Mouse (Mus musculus) megakaryocyte, embryonic 14.5 days (primary cell): ENCODE measurements around the gene Prdm9. TPM values are rescaled to one million over a fixed set of nuclear protein-coding genes. Genes with fewer than 3 reads are reported as not detected.

Experiments
- H3K27me3 ChIP-seq: replicated peaks from 2 replicates; pipeline ENCODE3; 2012; ENCODE audit warnings: inconsistent platforms
- H3K36me3 ChIP-seq: replicated peaks from 2 replicates; pipeline ENCODE3; 2012; ENCODE audit warnings: low read length, inconsistent platforms, mixed read lengths
- H3K4me1 ChIP-seq: 2 replicates; pipeline ENCODE4 v1.6.1; 2012; ENCODE audit warnings: inconsistent platforms
- H3K4me3 ChIP-seq: replicated peaks from 2 replicates; pipeline ENCODE3; 2012; ENCODE audit warnings: moderate library complexity, mild to moderate bottlenecking, inconsistent platforms
- H3K9me3 ChIP-seq: 2 replicates; pipeline ENCODE4 v1.6.1; 2012; ENCODE audit warnings: inconsistent platforms
- FLI1 ChIP-seq: IDR thresholded peaks from 2 replicates; pipeline ENCODE4 v1.6.1; 2012; ENCODE audit warnings: low read length, inconsistent platforms, mixed read lengths
- GATA1 ChIP-seq: IDR thresholded peaks from 3 replicates; pipeline ENCODE4 v1.6.1; 2012; ENCODE audit warnings: mixed read lengths, low read length, inconsistent platforms, borderline replicate concordance
- polyA plus RNA-seq: library from polyadenylated mRNA; stranded (reverse); fragments of >175 nt; gene quantifications from 2 replicates; pipeline ENCODE4 v1.2.3, GENCODE M21; 2012; ENCODE audit warnings: low replicate concordance; ENCODE audit not compliant: insufficient read depth

Gene Prdm9
- 0.18 TPM in 1 of 2 replicates, not detected in the other for polyA plus RNA-seq

DNA sequence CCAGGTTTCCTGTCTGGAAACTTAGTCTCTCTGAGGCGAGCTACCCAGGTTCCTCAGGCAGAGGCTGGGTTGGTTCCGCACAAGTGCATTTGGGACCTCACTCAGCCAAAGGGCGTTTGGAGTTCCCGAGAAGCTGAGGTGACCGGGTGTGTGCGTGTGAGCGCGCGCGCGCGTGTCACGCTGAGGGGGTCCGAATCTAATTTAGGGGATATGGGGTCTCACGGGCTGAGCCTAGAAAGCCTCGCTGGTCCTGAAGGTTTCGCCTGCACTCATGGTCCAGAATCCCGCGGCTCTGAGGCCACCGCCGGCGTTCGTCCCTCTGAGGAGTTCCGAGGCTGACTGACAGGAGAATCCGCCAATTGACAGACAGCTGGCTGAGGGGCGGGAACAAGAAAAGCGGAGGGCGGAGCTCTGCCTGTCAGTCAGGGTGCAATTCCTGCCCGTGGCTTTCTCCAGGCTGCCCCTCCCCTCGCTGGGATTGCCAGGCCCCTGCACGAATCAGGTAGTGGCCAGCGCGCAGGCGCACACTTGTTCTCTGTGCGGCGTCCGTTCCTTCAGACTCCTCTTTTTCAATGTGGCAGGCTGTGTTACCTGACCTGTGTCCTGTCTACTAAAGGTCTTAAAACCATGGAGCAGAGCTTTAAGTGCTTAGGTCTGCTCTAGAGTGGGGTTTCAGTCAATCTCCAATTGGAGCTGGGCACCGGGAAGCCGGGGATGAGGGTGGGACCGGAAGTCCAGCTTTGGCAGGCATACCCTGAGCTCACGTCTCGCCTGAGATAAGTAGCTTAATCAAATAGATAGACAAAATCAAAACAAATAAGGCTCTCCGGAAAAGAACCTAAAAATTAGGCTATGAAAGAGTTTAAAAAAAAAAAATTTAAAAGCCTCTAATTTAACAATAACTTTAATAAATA, at the start of gene Prdm9:
TSS of gene Prdm9 (minus strand) at position 341 of the 914 bp plus-strand sequence.
- no peaks in the 10 kb centered on the region for H3K36me3 ChIP-seq
- no peaks in the 10 kb centered on the region for H3K9me3 ChIP-seq
- H3K4me3 ChIP-seq, result peak within 1 kb of the TSS; percentile 95
- peaks cover 2% of the 10 kb centered on the region for H3K27me3 ChIP-seq
- H3K4me1 ChIP-seq, result peaks cover 14% of the 10 kb centered on the region
- TF ChIP-seq FLI1 (no peak), GATA1 (no peak)

GRCm38 (mm10) chr17:15599496-15599895, 35.3 kb upstream of the Prdm9 start:
- H3K4me3 ChIP-seq, result no peak overlapping the region
- no peaks in the 10 kb centered on the region for H3K4me1 ChIP-seq
- H3K9me3 ChIP-seq, result peaks cover 4% of the 10 kb centered on the region; the same call in 1 of the 2 replicates
- H3K27me3 ChIP-seq, result no peaks in the 10 kb centered on the region
- no peak for TF ChIP-seq FLI1
- no peak for TF ChIP-seq GATA1
- no peaks in the 10 kb centered on the region for H3K36me3 ChIP-seq

DNA sequence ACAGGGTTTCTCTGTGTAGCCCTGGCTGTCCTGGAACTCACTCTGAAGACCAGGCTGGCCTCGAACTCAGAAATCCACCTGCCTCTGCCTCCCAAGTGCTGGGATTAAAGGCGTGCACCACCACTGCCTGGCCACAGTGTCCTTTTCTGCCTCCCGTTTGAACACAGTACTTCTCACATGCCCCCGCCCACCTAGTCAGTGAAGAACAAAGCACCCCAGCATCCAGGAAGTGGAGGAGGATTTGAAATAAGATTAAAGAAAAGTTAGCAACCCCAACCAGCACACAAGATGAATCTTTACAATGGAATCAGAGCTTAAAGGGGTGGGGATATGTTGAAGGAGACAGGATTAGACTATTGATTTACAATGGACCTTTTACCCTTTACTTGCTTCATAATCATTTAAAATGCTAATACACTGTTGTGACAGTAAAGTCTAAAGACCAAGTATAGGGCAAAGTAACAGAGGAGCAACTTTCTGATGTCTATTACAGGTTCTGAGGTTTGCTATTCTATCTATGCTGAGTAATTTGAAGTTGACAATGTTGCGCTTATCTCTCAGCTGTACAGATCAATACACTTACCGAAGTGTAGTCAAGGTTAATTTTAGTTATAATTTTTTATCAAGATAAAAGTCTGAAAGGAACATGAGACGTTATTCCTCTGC, 27.2 kb upstream of the Prdm9 start:
- TF ChIP-seq GATA1 (no peak), FLI1 (no peak)

GRCm38 (mm10) chr17:15588116-15588515, 24.0 kb upstream of the Prdm9 start:
- Histone ChIP-seq H3K9me3 (no peaks in the 10 kb centered on the region), H3K4me1 (peaks cover 2% of the 10 kb centered on the region; the same call in 1 of the 2 replicates), H3K27me3 (no peaks in the 10 kb centered on the region), H3K36me3 (no peaks in the 10 kb centered on the region), H3K4me3 (no peak overlapping the region)
- TF ChIP-seq GATA1 (no peak), FLI1 (no peak)

More for the DNA sequence above, 27.2 kb upstream of the Prdm9 start:
- no peaks in the 10 kb centered on the region for H3K27me3 ChIP-seq
- H3K36me3 ChIP-seq, result no peaks in the 10 kb centered on the region
- H3K9me3 ChIP-seq, result no peaks in the 10 kb centered on the region
- H3K4me1 ChIP-seq, result no peaks in the 10 kb centered on the region
- no peak overlapping the region for H3K4me3 ChIP-seq

DNA sequence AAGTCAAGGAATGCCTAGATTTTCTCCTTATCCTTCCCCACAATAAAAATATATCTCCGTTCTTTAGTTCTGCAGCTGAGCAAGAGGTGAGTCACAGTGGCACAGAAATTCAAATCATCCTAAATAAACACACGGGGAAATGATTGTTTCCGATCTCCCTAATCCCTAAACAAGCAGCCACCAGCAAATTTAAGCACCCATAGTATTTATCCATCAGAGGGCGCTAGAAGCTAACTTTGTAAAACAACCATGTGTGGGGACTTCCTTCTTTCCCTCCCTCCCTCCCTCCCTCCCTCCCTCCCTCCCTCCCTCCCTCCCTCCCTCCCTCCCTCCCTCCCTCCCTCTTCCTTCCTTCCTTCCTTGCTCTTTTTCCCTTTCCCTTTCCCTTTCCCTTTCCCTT, 21.5 kb upstream of the Prdm9 start:
- TF ChIP-seq FLI1 (no peak), GATA1 (no peak)
- Histone ChIP-seq H3K4me3 (no peak overlapping the region), H3K4me1 (peaks cover 4% of the 10 kb centered on the region; the same call in 1 of the 2 replicates), H3K27me3 (no peaks in the 10 kb centered on the region), H3K9me3 (no peaks in the 10 kb centered on the region), H3K36me3 (no peaks in the 10 kb centered on the region)

- Histone ChIP-seq H3K4me3 (no peak overlapping the region), H3K4me1 (peaks cover 4% of the 10 kb centered on the region; the same call in 1 of the 2 replicates), H3K9me3 (no peaks in the 10 kb centered on the region), H3K27me3 (peaks cover under 1% of the 10 kb centered on the region), H3K36me3 (no peaks in the 10 kb centered on the region)
- TF ChIP-seq FLI1 (no peak), GATA1 (no peak)
Observed at GRCm38 (mm10) chr17:15583071-15583470, 18.9 kb upstream of the Prdm9 start.

DNA sequence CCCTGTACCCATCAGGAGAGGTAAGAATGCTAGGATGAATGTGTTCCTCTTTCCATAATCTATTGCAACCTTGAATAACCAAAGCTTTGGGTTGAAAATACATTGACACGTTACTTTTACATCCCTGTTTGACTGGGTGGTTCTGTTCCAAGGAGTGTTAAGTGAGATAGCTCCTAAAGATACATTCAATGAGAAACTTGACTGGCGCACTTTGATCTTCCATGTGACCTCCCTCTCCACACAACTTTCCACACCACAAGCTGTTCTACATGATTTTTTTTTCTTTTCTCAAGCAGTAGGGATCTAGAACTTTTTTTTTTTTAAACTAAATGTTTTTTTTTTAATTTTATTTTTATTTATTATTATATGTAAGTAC, 15.9 kb upstream of the Prdm9 start:
- Histone ChIP-seq H3K27me3 (peaks cover 2% of the 10 kb centered on the region), H3K36me3 (no peaks in the 10 kb centered on the region), H3K4me1 (peaks cover 4% of the 10 kb centered on the region; the same call in 1 of the 2 replicates), H3K4me3 (no peak overlapping the region), H3K9me3 (0 out of 2 replicates have a peak, but pooled peaks cover 2% of the 10 kb centered on the region)
- TF ChIP-seq GATA1 (no peak), FLI1 (no peak)

- Histone ChIP-seq H3K4me3 (no peak overlapping the region), H3K9me3 (0 out of 2 replicates have a peak, but pooled peaks cover 2% of the 10 kb centered on the region), H3K36me3 (no peaks in the 10 kb centered on the region), H3K27me3 (peaks cover 2% of the 10 kb centered on the region), H3K4me1 (peaks cover 4% of the 10 kb centered on the region; the same call in 1 of the 2 replicates)
- TF ChIP-seq FLI1 (no peak), GATA1 (no peak)
Observed at GRCm38 (mm10) chr17:15579410-15580071, 15.4 kb upstream of the Prdm9 start.

DNA sequence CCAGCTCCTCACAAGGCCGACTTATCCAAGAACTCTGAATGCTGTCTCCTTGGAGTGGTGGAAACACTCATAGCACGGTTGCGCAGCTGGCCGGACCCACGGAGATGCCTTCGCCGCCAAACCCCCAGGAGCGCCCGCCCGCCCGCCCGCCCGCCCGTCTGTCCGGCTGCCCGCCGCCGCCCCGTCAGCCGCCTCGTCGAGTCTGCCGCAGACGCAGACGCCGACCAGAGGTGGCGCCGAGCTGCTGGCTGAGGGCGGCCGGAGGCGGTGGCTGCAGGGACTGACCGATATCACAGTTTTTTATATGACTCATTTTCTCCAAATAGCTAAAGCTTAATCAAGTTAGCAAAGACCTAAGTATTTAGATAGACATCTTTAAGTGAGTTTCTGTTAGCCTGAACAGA, 13.1 kb upstream of the Prdm9 start:
- TF ChIP-seq GATA1, result no peak
- TF ChIP-seq FLI1, result no peak
- Histone ChIP-seq H3K36me3 (no peaks in the 10 kb centered on the region), H3K4me1 (no peaks in the 10 kb centered on the region), H3K9me3 (0 out of 2 replicates have a peak, but pooled peaks cover 2% of the 10 kb centered on the region), H3K27me3 (peaks cover 2% of the 10 kb centered on the region), H3K4me3 (peak overlapping the region; percentile 59)
